In genomic region chr3:89354816-89355511, GRCm38 (mm10) we compare ENCODE assay signal across 7 mouse cellular contexts. TPM values are rescaled to one million over a fixed set of nuclear protein-coding genes. Genes with fewer than 3 reads are reported as not detected.
DNase-seq lines count a peak whose midpoint lies in the region; ATAC-seq and TF ChIP-seq lines count a peak whose summit lies in the region.

No protein-coding gene starts in this region.

- ATAC-seq in midbrain, embryonic 12.5 days (ENCODE audit: low FRiP score, low read depth), result 0 out of 2 replicates have a peak, but pooled peaks have one; percentile 13

- no peak overlapping the region for H3K4me3 ChIP-seq in left cerebral cortex, adult 2 months
- H3K4me3 ChIP-seq in midbrain, embryonic 12.5 days, result no peak overlapping the region

- intact Hi-C loops in left cerebral cortex, adult 2 months (cut with DNase I), result loop anchor here (2.0 kb wide), 1 partner anchor 38 kb away; no protein-coding TSS in a partner anchor

- no peak overlapping the region for H3K27ac ChIP-seq in left cerebral cortex, adult 2 months
- no peak overlapping the region for H3K27ac ChIP-seq in midbrain, embryonic 12.5 days (replicated peaks)

- H3K36me3 ChIP-seq in midbrain, embryonic 12.5 days, result no peaks in the 10 kb centered on the region

- H3K4me2 ChIP-seq in midbrain, embryonic 12.5 days (replicated peaks), result no peak overlapping the region

- DNase-seq in Muller cell, postnatal 12 days (ENCODE audit: inconsistent ontology term), result peak; percentile 80
- peak; percentile 50 for DNase-seq in c-Kit-positive CD71-positive TER-119-negative erythroid progenitor cells, embryonic 14.5 days (ENCODE audit: low read depth)
- DNase-seq in frontal cortex, postnatal 25 days (ENCODE audit: low spot score in 2 of 2), result peak; percentile 81 to 86
- peak; percentile 92 for DNase-seq in induced T-regulatory cell, adult 2 months (ENCODE audit: low read depth)
- peak; percentile 83 to 92 for DNase-seq in left cerebral cortex, adult 2 months (ENCODE audit: extremely low spot score in 1 of 2, low spot score in 2 of 2)
- DNase-seq in spleen, postnatal 10 days (ENCODE audit: low spot score in 2 of 2), result peak; percentile 68 to 86

- no peaks in the 10 kb centered on the region for H3K9me3 ChIP-seq in midbrain, embryonic 12.5 days

- 21% methylated on average over 5 of the region's 5 CpGs for WGBS in midbrain, embryonic 12.5 days

- H3K4me1 ChIP-seq in midbrain, embryonic 12.5 days, result peaks cover 6% of the 10 kb centered on the region; the same call in 1 of the 2 replicates

- H3K27me3 ChIP-seq in midbrain, embryonic 12.5 days, result peaks cover 56% of the 10 kb centered on the region

- TF ChIP-seq CTCF in left cerebral cortex, adult 2 months (IDR thresholded peaks at IDR 0.05), result peak; percentile 99

- no peak overlapping the region for H3K9ac ChIP-seq in midbrain, embryonic 12.5 days (replicated peaks)

RNA-seq across cellular contexts. Expression of gene Adam15, which starts 5.2 kb away (rescaled TPM):
- total RNA-seq in left cerebral cortex, adult 2 months (2021), result 100 to 1,000 TPM; 106 to 115 TPM
- polyA plus RNA-seq in midbrain, embryonic 12.5 days (2016; fragmentation: Nextera tagmentation; extraction: Ambion mirVana), result 35.0 and 37.0 TPM in 2 replicates

RNA-seq across cellular contexts. Expression of gene Dcst2, which starts 6.8 kb away (rescaled TPM):
- total RNA-seq in left cerebral cortex, adult 2 months (2021), result under 1 TPM; 0.29 to 0.40 TPM
- polyA plus RNA-seq in midbrain, embryonic 12.5 days (2016; fragmentation: Nextera tagmentation; extraction: Ambion mirVana), result 0.22 and 0.29 TPM in 2 replicates

RNA-seq across cellular contexts. Expression of gene Dcst1, which starts 10.1 kb away (rescaled TPM):
- under 1 TPM in 1 of 2 experiments, not detected in 1; 0.28 TPM for total RNA-seq in left cerebral cortex, adult 2 months (2021)
- 0.20 and 0.65 TPM in 2 replicates for polyA plus RNA-seq in midbrain, embryonic 12.5 days (2016; fragmentation: Nextera tagmentation; extraction: Ambion mirVana)

RNA-seq across cellular contexts. Expression of gene Efna4, which starts 17.1 kb away (rescaled TPM):
- under 1 TPM in 1 of 2 experiments, not detected in 1; 0.21 TPM for total RNA-seq in left cerebral cortex, adult 2 months (2021)
- polyA plus RNA-seq in midbrain, embryonic 12.5 days (2016; fragmentation: Nextera tagmentation; extraction: Ambion mirVana), result 16.8 and 17.3 TPM in 2 replicates

RNA-seq across cellular contexts. Expression of gene Efna3, which starts 32.2 kb away (rescaled TPM):
- 10 to 100 TPM; 49.3 to 55.0 TPM for total RNA-seq in left cerebral cortex, adult 2 months (2021)
- 10.7 and 11.1 TPM in 2 replicates for polyA plus RNA-seq in midbrain, embryonic 12.5 days (2016; fragmentation: Nextera tagmentation; extraction: Ambion mirVana)
